Mouse (Mus musculus): ENCODE results near the gene Gpr39. TPM values are rescaled to one million over a fixed set of nuclear protein-coding genes. Genes with fewer than 3 reads are reported as not detected.

Gene Gpr39
- total and polyA plus RNA-seq, 2 experiments from 2014 or later: 0.38 TPM; not detected in 1

DNA sequence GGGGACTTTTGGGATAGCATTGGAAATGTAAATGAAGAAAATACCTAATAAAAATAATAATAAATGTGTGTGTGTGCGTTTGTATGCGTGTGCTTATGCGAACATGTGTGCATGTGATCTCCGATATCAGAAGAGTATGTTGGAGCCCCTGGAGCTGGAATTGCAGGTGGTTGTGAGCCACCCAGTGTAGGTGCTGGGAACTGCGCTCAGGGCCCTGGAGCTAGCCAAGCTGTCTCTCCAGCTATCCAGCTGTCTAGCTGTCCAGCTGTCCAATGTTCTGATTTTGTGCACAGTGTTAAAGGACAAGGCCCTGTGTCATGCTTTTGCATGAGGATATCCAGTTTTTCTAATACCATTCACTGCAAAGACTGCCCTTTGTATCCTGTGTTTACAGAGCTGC lies 7.8 kb upstream of the Gpr39 start:
- H3K9ac ChIP-seq: no peak overlapping the region
- no peak overlapping the region for H3K27ac ChIP-seq (ENCODE audit: low read depth, low read length)
- no peaks in the 10 kb centered on the region for H3K4me1 ChIP-seq (ENCODE audit: insufficient read depth)
- H3K4me3 ChIP-seq (ENCODE audit: low read depth, low read length): no peak overlapping the region
- no peaks in the 10 kb centered on the region for H3K36me3 ChIP-seq (ENCODE audit: insufficient read depth)
- no peaks in the 10 kb centered on the region for H3K9me3 ChIP-seq (ENCODE audit: low read length)
- H3K4me2 ChIP-seq (ENCODE audit: low read depth): no peak overlapping the region
- DNase-seq: no peak
- WGBS: 88% methylated on average over 5 of the region's 5 CpGs
- ATAC-seq: no peak
- H3K27me3 ChIP-seq (ENCODE audit: insufficient read depth, low read length): no peaks in the 10 kb centered on the region
- TF ChIP-seq CTCF (IDR thresholded peaks at IDR 0.05; ENCODE audit: low read depth): peak; percentile 32

DNA sequence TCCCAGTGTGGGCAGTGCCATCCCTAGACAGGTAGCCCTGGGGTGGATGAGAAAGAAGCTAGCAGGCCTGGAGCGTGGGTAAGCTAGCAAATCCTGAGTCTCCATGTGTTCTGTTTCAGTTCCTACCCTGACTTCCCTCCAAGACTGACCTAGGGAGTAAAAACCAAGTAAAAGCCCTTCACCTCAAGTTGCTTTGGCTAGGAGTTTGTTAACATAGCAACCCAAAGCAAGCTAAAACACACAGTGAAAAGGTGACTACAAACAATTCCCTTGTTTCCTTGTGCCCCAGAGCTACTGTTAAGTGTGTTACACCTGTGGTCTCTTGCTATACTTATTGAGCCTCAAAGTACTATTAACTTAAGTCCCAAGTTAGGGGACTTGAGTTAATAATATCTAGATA lies 1.6 kb upstream of the Gpr39 start:
- Histone ChIP-seq H3K27ac (ENCODE audit: low read depth, low read length) (no peak overlapping the region), H3K9ac (no peak overlapping the region), H3K36me3 (ENCODE audit: insufficient read depth) (no peaks in the 10 kb centered on the region), H3K9me3 (ENCODE audit: low read length) (no peaks in the 10 kb centered on the region), H3K27me3 (ENCODE audit: insufficient read depth, low read length) (no peaks in the 10 kb centered on the region), H3K4me3 (ENCODE audit: low read depth, low read length) (no peak overlapping the region), H3K4me2 (ENCODE audit: low read depth) (no peak overlapping the region), H3K4me1 (ENCODE audit: insufficient read depth) (no peaks in the 10 kb centered on the region)
- WGBS: 95% methylated on average over 1 of the region's 1 CpGs
- no peak for ATAC-seq
- DNase-seq: no peak
- no peak for TF ChIP-seq CTCF (IDR thresholded peaks at IDR 0.05; ENCODE audit: low read depth)

DNA sequence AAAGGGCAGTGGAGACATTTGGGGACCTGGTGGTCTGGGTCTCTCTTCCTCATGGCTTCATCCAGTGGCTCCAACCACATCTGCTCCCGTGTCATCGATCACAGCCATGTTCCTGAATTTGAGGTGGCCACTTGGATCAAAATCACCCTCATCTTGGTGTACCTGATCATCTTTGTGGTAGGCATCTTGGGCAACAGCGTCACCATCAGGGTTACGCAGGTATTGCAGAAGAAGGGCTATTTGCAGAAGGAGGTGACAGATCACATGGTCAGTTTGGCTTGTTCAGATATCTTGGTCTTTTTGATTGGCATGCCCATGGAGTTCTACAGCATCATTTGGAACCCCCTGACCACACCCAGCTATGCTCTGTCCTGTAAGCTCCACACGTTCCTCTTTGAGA lies 491 bp downstream of the Gpr39 start:
- WGBS: 89% methylated on average over 5 of the region's 5 CpGs
- H3K27ac ChIP-seq (ENCODE audit: low read depth, low read length): no peak overlapping the region
- TF ChIP-seq CTCF (IDR thresholded peaks at IDR 0.05; ENCODE audit: low read depth): no peak

DNA sequence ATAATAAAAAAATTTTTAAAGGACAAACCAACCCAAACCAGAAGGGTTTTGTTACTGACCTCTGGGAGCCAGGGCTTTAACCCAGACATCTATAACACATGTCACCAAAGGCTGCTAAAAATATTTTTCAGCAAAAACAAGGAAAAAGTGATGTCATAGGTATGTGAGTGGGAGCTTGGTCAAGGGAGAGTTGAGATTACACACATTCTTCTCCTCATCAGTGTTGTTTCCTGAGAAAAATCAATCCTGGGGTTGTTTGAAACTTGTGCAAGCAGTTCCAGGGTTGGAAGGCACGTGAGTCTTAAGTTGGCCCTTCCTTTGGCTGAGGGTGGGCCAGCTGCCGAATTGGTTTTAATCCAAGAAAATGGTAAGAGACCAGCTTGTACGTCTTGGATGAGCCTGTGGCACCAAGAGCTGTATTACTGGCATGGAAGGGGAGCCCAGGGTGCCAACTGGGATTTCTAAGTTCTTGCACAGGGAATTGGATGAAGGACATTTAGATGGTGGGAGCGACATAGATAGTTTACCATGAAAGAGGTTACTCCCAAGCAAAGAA lies 2.8 kb downstream of the Gpr39 start:
- Histone ChIP-seq H3K4me2 (ENCODE audit: low read depth) (no peak overlapping the region), H3K27ac (ENCODE audit: low read depth, low read length) (no peak overlapping the region), H3K36me3 (ENCODE audit: insufficient read depth) (no peaks in the 10 kb centered on the region), H3K9me3 (ENCODE audit: low read length) (no peaks in the 10 kb centered on the region), H3K27me3 (ENCODE audit: insufficient read depth, low read length) (no peaks in the 10 kb centered on the region), H3K4me1 (ENCODE audit: insufficient read depth) (no peaks in the 10 kb centered on the region), H3K9ac (no peak overlapping the region), H3K4me3 (ENCODE audit: low read depth, low read length) (no peak overlapping the region)
- ATAC-seq (peak; percentile 27; the same call in 1 of the 2 replicates), DNase-seq (peak; percentile 28)
- 73% methylated on average over 4 of the region's 4 CpGs for WGBS
- no peak for TF ChIP-seq CTCF (IDR thresholded peaks at IDR 0.05; ENCODE audit: low read depth)

More for the DNA sequence above, 491 bp downstream of the Gpr39 start:
- no peaks in the 10 kb centered on the region for H3K4me1 ChIP-seq (ENCODE audit: insufficient read depth)
- ATAC-seq (no peak), DNase-seq (no peak)
- no peak overlapping the region for H3K4me3 ChIP-seq (ENCODE audit: low read depth, low read length)
- H3K27me3 ChIP-seq (ENCODE audit: insufficient read depth, low read length): no peaks in the 10 kb centered on the region
- no peaks in the 10 kb centered on the region for H3K36me3 ChIP-seq (ENCODE audit: insufficient read depth)
- no peaks in the 10 kb centered on the region for H3K9me3 ChIP-seq (ENCODE audit: low read length)
- no peak overlapping the region for H3K9ac ChIP-seq
- no peak overlapping the region for H3K4me2 ChIP-seq (ENCODE audit: low read depth)

DNA sequence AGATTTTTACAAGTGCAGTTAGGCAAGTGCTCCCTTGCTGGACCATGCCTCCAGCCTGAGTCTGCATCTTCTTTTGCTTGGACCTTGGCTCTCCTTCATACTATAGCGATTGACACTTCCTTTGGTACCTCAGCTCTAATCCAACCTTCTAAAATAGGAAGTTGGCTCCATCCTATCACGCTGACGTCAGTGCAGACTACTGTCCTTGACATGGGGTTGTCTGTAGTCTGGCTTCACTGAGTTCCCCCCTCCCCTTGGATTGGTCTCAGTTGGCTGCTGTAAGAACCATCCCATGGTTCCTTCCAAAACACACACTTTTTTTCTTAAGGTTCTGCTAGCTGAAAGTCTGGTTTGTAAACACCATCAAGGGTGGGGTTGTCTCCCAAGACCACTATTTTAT lies 7.6 kb downstream of the Gpr39 start:
- WGBS: 92% methylated on average over 3 of the region's 3 CpGs
- H3K4me3 ChIP-seq (ENCODE audit: low read depth, low read length): no peak overlapping the region

DNA sequence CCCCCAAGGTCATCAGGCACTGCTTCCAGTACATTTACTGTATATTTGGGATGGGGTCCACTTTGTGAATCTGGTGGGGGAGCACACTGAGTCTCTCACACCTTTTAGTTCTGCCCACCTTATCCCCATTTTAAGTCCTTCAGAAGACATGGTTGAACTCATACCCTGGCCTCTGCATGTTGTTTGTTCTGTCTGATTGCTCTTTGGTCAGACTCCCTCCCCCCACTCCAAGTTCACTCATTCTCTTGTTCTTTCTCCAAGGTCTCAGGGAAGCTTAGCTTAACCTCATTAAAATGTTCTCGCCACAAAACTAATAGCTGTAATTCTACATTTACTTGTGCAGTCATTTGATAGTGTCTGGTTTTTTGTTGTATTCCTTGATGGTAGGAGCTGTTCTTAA lies 8.5 kb downstream of the Gpr39 start:
- no peak overlapping the region for H3K9ac ChIP-seq
- H3K36me3 ChIP-seq (ENCODE audit: insufficient read depth): no peaks in the 10 kb centered on the region
- H3K4me2 ChIP-seq (ENCODE audit: low read depth): no peak overlapping the region
- WGBS: 77% methylated on average over 1 of the region's 1 CpGs
- H3K27me3 ChIP-seq (ENCODE audit: insufficient read depth, low read length): no peaks in the 10 kb centered on the region
- DNase-seq (no peak), ATAC-seq (no peak)
- no peak overlapping the region for H3K4me3 ChIP-seq (ENCODE audit: low read depth, low read length)
- no peaks in the 10 kb centered on the region for H3K9me3 ChIP-seq (ENCODE audit: low read length)
- H3K27ac ChIP-seq (ENCODE audit: low read depth, low read length): no peak overlapping the region
- TF ChIP-seq CTCF (IDR thresholded peaks at IDR 0.05; ENCODE audit: low read depth): no peak
- H3K4me1 ChIP-seq (ENCODE audit: insufficient read depth): no peaks in the 10 kb centered on the region

More for the DNA sequence above, 7.6 kb downstream of the Gpr39 start:
- Histone ChIP-seq H3K9ac (no peak overlapping the region), H3K9me3 (ENCODE audit: low read length) (no peaks in the 10 kb centered on the region), H3K27me3 (ENCODE audit: insufficient read depth, low read length) (no peaks in the 10 kb centered on the region), H3K4me1 (ENCODE audit: insufficient read depth) (no peaks in the 10 kb centered on the region), H3K36me3 (ENCODE audit: insufficient read depth) (no peaks in the 10 kb centered on the region), H3K27ac (ENCODE audit: low read depth, low read length) (no peak overlapping the region), H3K4me2 (ENCODE audit: low read depth) (no peak overlapping the region)
- no peak for DNase-seq
- TF ChIP-seq CTCF (IDR thresholded peaks at IDR 0.05; ENCODE audit: low read depth): no peak
- no peak for ATAC-seq

DNA sequence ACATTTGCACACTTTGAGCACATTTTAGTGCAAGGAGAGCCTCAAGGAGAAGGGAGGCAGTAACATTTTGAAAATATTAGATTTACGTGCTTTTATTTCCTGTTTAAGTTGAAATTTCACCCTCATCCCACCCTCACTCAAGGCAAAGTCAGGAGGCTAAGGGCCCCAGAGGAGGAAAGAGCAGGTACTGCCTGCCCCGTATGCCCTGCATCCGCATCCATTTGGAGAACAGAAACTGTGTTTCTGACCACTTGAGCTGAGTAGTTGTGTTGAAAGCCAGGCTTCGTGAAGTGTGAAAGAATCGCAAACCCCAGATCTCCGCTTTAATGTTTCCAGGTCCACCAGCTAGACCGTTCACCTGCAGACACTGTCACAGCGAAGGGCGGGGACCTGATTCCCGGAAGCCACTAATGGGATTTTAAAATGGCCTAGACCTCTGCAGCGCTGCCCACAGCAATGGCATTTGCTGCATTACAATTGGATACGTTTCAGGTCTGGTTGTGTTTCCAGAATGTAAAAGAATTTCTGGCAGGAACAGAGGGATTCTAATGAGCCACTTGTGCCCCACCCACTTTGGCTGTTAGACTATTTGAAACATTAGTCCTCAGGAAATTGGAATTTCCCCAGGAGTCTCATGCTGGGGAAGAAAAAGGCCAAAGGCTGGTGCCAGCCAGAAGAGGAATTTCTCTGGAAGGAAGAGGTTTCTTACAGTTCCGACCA lies 11.1 kb downstream of the Gpr39 start:
- 56% methylated on average over 13 of the region's 13 CpGs for WGBS
- no peak overlapping the region for H3K9ac ChIP-seq
- no peak overlapping the region for H3K4me2 ChIP-seq (ENCODE audit: low read depth)
- no peak overlapping the region for H3K4me3 ChIP-seq (ENCODE audit: low read depth, low read length)
- H3K36me3 ChIP-seq (ENCODE audit: insufficient read depth): no peaks in the 10 kb centered on the region
- TF ChIP-seq CTCF (IDR thresholded peaks at IDR 0.05; ENCODE audit: low read depth): no peak
- DNase-seq (peak; percentile 11), ATAC-seq (no peak)
- H3K9me3 ChIP-seq (ENCODE audit: low read length): no peaks in the 10 kb centered on the region
- H3K27ac ChIP-seq (ENCODE audit: low read depth, low read length): no peak overlapping the region
- no peaks in the 10 kb centered on the region for H3K4me1 ChIP-seq (ENCODE audit: insufficient read depth)
- H3K27me3 ChIP-seq (ENCODE audit: insufficient read depth, low read length): no peaks in the 10 kb centered on the region
